Mouse (Mus musculus) cerebellum, adult (tissue): ENCODE data around the gene Dusp3.

Experiments used
- ATAC-seq: cut with Nextera tagmentation; 2 replicates; pipeline ENCODE4 v1.9.2; 2017; ENCODE audit warnings: mild to moderate bottlenecking, moderate library complexity, mixed read lengths; ENCODE audit not compliant: insufficient number of reproducible peaks, low FRiP score, low TSS enrichment

The Dusp3 gene

GRCm38 (mm10) chr11:101986913-101987312 is at the start of gene Dusp3:
Dusp3 (minus strand) TSS chr11:101987013.
- no peak for ATAC-seq

- no peak for ATAC-seq
Observed at GRCm38 (mm10) chr11:102036336-102036735, 49.5 kb upstream of the Dusp3 start.

GRCm38 (mm10) chr11:102035456-102035960 is 48.7 kb upstream of the Dusp3 start:
- ATAC-seq = no peak

GRCm38 (mm10) chr11:102034887-102035286 is 48.1 kb upstream of the Dusp3 start:
- ATAC-seq = peak; percentile 65; the same call in 1 of the 2 replicates

GRCm38 (mm10) chr11:102033055-102033591 is 46.3 kb upstream of the Dusp3 start:
- no peak for ATAC-seq

GRCm38 (mm10) chr11:102031149-102031548 is 44.3 kb upstream of the Dusp3 start:
- ATAC-seq = peak; percentile 70; the same call in 1 of the 2 replicates

- ATAC-seq = no peak
Observed at GRCm38 (mm10) chr11:102029966-102030365, 43.2 kb upstream of the Dusp3 start.

- no peak for ATAC-seq
Observed at GRCm38 (mm10) chr11:102029304-102029703, 42.5 kb upstream of the Dusp3 start.

GRCm38 (mm10) chr11:102028087-102028816 is 41.4 kb upstream of the Dusp3 start, which contains the start of gene Mpp3:
Mpp3 (minus strand) TSS chr11:102028461.
- ATAC-seq = no peak

GRCm38 (mm10) chr11:102027361-102028017 is 40.7 kb upstream of the Dusp3 start:
- ATAC-seq = no peak

GRCm38 (mm10) chr11:102026694-102027360 is 40.0 kb upstream of the Dusp3 start:
- ATAC-seq = peak; percentile 4; the same call in 1 of the 2 replicates

GRCm38 (mm10) chr11:102025991-102026660 is 39.3 kb upstream of the Dusp3 start:
- no peak for ATAC-seq

- no peak for ATAC-seq
Observed at GRCm38 (mm10) chr11:102025354-102025753, 38.5 kb upstream of the Dusp3 start.

- ATAC-seq = no peak
Observed at GRCm38 (mm10) chr11:102024875-102025274, 38.1 kb upstream of the Dusp3 start.

GRCm38 (mm10) chr11:102024084-102024758 is 37.4 kb upstream of the Dusp3 start:
- peak; percentile 84 for ATAC-seq

- no peak for ATAC-seq
Observed at GRCm38 (mm10) chr11:102023406-102023805, 36.6 kb upstream of the Dusp3 start.

- no peak for ATAC-seq
Observed at GRCm38 (mm10) chr11:102021196-102021595, 34.4 kb upstream of the Dusp3 start.

GRCm38 (mm10) chr11:102019736-102020135 is 32.9 kb upstream of the Dusp3 start:
- ATAC-seq = no peak

- ATAC-seq = no peak
Observed at GRCm38 (mm10) chr11:102016136-102016535, 29.3 kb upstream of the Dusp3 start.

GRCm38 (mm10) chr11:102015472-102015871 is 28.7 kb upstream of the Dusp3 start:
- ATAC-seq = no peak
